Mouse (Mus musculus): ENCODE results near the gene Dus3l. TPM values are rescaled to one million over a fixed set of nuclear protein-coding genes. Genes with fewer than 3 reads are reported as not detected.

The Dus3l gene
- polyA plus RNA-seq, 1 experiment from 2014 or later: 33.3 TPM

DNA sequence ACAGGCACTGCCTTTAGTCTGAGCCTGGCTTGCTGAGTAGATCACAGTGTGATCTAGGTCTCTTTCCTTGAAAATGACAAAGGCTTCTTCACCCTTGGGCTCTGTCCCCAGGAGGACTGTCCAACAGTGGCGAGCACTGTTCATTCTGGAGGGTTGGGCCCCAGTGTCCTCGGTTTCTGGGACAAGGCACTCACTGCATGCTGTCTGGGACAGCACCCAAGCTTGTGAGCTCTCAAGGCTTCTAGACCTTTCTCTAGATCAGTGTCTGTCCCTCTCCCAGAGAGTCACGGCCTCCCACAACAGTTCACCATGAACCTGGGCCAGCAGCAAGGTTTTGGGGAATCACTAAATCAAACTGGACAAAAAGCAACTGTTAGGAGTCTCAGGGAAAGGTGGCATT, 28.0 kb downstream of the Dus3l start:
- Histone ChIP-seq H3K27me3 (replicated peaks) (no peaks in the 10 kb centered on the region), H3K36me3 (no peaks in the 10 kb centered on the region), H3K27ac (ENCODE audit: poor library complexity, severe bottlenecking) (no peak overlapping the region), H3K9ac (no peak overlapping the region), H3K4me3 (no peak overlapping the region), H3K9me3 (replicated peaks) (no peaks in the 10 kb centered on the region), H3K4me1 (replicated peaks) (peaks cover 16% of the 10 kb centered on the region), H3K4me2 (no peak overlapping the region)
- whole genome bisulfite sequencing: 80% methylated on average over 3 of the region's 3 CpGs
- no peak for ATAC-seq (ENCODE audit: insufficient number of reproducible peaks, low FRiP score)

DNA sequence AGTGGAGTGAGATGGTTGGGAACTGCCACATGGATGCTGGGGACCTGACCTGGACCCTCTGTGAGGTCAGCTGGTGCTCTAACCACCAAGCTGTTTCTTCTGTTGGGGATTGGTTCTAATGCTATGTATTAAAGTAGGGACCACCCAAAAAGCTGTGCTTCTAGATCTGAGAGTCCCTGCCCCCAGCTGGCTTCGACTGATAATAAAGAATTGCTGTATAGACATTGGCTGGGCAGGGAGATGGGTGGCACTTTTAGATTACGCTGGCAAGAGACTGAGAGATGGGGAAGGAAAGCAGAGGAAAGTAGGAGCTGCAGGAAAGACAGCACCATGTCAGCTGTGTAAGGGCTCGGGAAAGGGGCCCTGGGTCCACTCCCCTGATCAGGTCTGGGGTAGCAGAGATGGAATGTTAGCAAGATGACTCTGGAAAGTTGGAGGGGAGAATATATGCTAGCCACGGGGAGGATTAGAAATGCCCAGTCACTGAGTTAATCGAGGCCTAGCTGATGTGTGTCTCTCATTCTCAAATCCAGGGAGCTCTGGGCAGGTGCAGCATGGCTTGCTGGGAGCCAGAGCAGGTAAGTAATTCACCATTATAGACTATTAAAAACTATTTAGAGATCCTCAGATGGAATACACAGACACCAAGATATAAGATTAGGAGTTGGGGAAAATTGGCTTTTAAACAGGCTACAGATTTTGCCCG, 29.2 kb downstream of the Dus3l start:
- no peak overlapping the region for H3K4me3 ChIP-seq
- WGBS: 59% methylated on average over 6 of the region's 6 CpGs
- H3K27ac ChIP-seq (ENCODE audit: poor library complexity, severe bottlenecking): no peak overlapping the region
- H3K9ac ChIP-seq: no peak overlapping the region
- no peak overlapping the region for H3K4me2 ChIP-seq
- H3K27me3 ChIP-seq (replicated peaks): no peaks in the 10 kb centered on the region
- no peak for ATAC-seq (ENCODE audit: insufficient number of reproducible peaks, low FRiP score)
- H3K4me1 ChIP-seq (replicated peaks): peaks cover 9% of the 10 kb centered on the region
- H3K9me3 ChIP-seq (replicated peaks): no peaks in the 10 kb centered on the region
- no peaks in the 10 kb centered on the region for H3K36me3 ChIP-seq

DNA sequence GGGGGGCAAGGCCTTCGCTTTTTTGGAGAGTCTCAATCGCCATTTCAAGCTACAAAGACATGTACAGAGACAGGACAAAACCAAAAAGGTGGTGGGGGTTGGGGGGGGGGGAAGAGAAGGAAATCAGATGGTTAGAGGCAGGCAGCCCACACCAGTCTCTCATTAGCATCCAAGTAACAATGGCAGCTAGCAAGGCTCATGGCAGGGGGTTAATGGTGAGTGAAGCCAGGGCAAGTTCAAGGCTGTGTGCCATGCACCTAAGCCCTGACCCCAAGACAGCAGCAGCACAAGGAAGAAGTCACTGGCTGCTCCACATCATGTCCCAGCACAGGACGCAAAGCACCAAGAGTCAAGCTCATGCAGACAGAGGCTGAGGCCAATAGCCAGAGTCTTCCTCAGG, 34.7 kb downstream of the Dus3l start:
- H3K4me2 ChIP-seq: no peak overlapping the region
- WGBS: 85% methylated on average over 3 of the region's 3 CpGs
- H3K27me3 ChIP-seq (replicated peaks): no peaks in the 10 kb centered on the region
- no peak overlapping the region for H3K27ac ChIP-seq (ENCODE audit: poor library complexity, severe bottlenecking)
- ATAC-seq (ENCODE audit: insufficient number of reproducible peaks, low FRiP score): no peak
- H3K4me1 ChIP-seq (replicated peaks): no peaks in the 10 kb centered on the region
- H3K9me3 ChIP-seq (replicated peaks): no peaks in the 10 kb centered on the region
- no peak overlapping the region for H3K9ac ChIP-seq
- H3K4me3 ChIP-seq: no peak overlapping the region
- peaks cover 6% of the 10 kb centered on the region; the same call in 1 of the 2 replicates for H3K36me3 ChIP-seq

DNA sequence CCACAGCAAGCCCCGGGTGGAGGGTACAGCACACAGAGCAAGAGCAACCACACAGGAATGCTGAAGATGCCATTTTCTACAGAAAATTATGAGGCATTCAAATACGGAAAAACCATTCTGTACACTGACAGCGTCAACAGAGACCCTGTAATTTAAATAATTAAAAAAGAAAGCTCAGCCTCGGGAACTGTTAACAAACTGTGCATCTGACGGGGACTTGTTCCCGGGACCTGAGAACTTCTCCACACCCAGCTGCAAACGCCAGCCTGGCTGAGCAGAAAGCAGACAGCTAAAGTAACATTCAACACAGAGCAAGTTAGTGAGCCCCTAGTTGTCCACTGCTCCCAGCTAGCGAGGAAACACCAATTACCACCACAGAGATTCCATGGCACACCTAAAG, 37.5 kb downstream of the Dus3l start:
- 66% methylated on average over 8 of the region's 8 CpGs for WGBS
- Histone ChIP-seq H3K27ac (ENCODE audit: poor library complexity, severe bottlenecking) (no peak overlapping the region), H3K4me1 (replicated peaks) (no peaks in the 10 kb centered on the region), H3K4me3 (no peak overlapping the region), H3K36me3 (peaks cover 6% of the 10 kb centered on the region; the same call in 1 of the 2 replicates), H3K4me2 (no peak overlapping the region), H3K27me3 (replicated peaks) (peaks cover 2% of the 10 kb centered on the region; the same call in 1 of the 2 replicates), H3K9ac (no peak overlapping the region), H3K9me3 (replicated peaks) (no peaks in the 10 kb centered on the region)
- ATAC-seq (ENCODE audit: insufficient number of reproducible peaks, low FRiP score): no peak

DNA sequence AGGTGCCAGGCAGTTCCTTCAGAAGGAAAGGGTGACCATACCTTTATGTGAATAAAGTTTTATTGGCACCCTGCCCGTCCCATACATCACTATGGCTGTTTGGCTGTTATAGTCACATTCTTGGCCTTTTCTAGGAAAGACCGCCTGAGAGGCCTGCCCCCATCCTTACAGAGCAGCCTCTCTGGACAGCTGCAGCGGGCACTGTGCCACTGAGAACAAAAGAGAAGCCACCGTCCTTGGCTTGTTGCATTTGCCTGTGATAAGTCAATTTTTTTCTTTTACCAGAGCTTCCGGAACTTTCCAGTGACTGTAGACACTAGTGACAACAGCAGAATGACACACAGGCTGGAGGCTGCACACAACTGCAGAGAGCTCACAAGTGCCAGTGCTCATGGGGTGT, 40.4 kb downstream of the Dus3l start:
- 77% methylated on average over 5 of the region's 5 CpGs for WGBS
- no peak overlapping the region for H3K4me2 ChIP-seq
- H3K9me3 ChIP-seq (replicated peaks): no peaks in the 10 kb centered on the region
- H3K9ac ChIP-seq: 0 out of 2 replicates have a peak overlapping the region, but pooled peaks have one; percentile 10
- no peak overlapping the region for H3K27ac ChIP-seq (ENCODE audit: poor library complexity, severe bottlenecking)
- peaks cover 8% of the 10 kb centered on the region for H3K4me1 ChIP-seq (replicated peaks)
- peaks cover 13% of the 10 kb centered on the region; the same call in 1 of the 2 replicates for H3K27me3 ChIP-seq (replicated peaks)
- no peak overlapping the region for H3K4me3 ChIP-seq
- ATAC-seq (ENCODE audit: insufficient number of reproducible peaks, low FRiP score): no peak
- peaks cover 6% of the 10 kb centered on the region; the same call in 1 of the 2 replicates for H3K36me3 ChIP-seq

DNA sequence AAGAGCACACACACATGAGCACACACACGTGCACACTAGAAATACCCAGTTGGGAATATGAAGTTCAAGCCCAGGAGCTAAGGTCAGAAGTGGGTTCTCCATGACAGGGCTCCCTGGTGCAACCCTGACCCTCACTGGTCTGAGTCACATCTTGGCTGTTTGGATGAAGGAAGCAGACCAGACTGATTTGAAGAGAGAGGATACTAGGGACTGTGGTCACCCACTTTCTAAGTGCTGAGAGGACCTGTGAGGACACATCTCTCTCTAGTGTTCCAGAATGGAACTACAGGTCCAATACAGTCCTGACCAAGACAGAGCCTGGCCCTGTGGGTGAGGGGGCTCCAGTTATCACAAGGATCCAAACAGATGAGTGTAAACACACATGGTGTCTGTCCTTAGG, 41.2 kb downstream of the Dus3l start:
- Histone ChIP-seq H3K27me3 (replicated peaks) (peaks cover 13% of the 10 kb centered on the region; the same call in 1 of the 2 replicates), H3K4me3 (no peak overlapping the region), H3K4me1 (replicated peaks) (peaks cover 17% of the 10 kb centered on the region), H3K27ac (ENCODE audit: poor library complexity, severe bottlenecking) (no peak overlapping the region), H3K9me3 (replicated peaks) (no peaks in the 10 kb centered on the region), H3K36me3 (peaks cover 6% of the 10 kb centered on the region; the same call in 1 of the 2 replicates), H3K9ac (no peak overlapping the region), H3K4me2 (no peak overlapping the region)
- WGBS: 78% methylated on average over 1 of the region's 1 CpGs
- ATAC-seq (ENCODE audit: insufficient number of reproducible peaks, low FRiP score): no peak

DNA sequence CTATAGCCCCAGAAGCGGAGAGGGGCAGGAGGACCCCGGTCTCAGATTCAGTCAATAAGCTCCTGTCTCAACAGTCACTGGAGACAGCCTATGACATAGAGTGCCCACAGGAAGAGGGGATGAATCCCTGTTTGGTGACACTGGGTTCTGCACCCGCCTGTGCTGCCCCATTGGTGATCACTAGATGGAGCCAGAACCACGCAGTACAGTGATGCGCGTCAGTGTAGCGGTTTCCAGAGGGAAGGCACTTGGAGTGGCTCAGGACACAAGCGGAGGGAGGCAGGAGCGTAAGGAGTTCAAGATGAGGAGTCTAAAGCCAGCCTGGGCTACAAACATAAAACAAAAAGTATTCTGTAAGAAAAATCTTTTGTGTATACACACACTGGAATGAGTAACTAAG, 44.0 kb downstream of the Dus3l start:
- WGBS: 9% methylated on average over 9 of the region's 9 CpGs
- H3K4me2 ChIP-seq: no peak overlapping the region
- H3K9ac ChIP-seq: no peak overlapping the region
- H3K9me3 ChIP-seq (replicated peaks): no peaks in the 10 kb centered on the region
- H3K4me3 ChIP-seq: no peak overlapping the region
- no peaks in the 10 kb centered on the region for H3K36me3 ChIP-seq
- H3K27me3 ChIP-seq (replicated peaks): peaks cover 13% of the 10 kb centered on the region; the same call in 1 of the 2 replicates
- ATAC-seq (ENCODE audit: insufficient number of reproducible peaks, low FRiP score): peak; percentile 64; the same call in 1 of the 2 replicates
- peaks cover 24% of the 10 kb centered on the region for H3K4me1 ChIP-seq (replicated peaks)
- H3K27ac ChIP-seq (ENCODE audit: poor library complexity, severe bottlenecking): no peak overlapping the region

DNA sequence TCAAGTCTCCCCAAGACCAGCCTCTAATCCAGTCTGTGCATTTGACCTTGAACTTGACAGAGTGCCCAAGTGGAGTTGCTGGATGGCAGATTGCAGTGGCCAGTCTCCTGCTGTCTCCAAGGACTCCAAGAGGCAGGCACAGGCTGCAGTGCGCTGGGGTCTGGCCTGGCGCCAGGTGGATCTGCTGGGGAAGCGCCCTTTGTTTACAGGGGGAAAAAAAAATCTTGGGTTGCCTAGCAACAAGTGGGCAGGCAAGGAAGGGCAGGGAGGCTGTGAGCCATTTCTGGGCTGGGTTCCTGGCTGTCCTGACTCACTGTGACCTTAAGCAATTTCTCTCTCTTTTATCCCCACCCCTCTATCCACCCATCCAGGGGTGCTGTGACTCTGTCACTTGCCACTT, 45.7 kb downstream of the Dus3l start:
- ATAC-seq (ENCODE audit: insufficient number of reproducible peaks, low FRiP score): peak; percentile 82
- Histone ChIP-seq H3K4me2 (no peak overlapping the region), H3K4me3 (no peak overlapping the region), H3K9ac (no peak overlapping the region; the same call in 1 of the 2 replicates), H3K27ac (ENCODE audit: poor library complexity, severe bottlenecking) (peak overlapping the region; percentile 92), H3K9me3 (replicated peaks) (no peaks in the 10 kb centered on the region), H3K4me1 (replicated peaks) (peaks cover 40% of the 10 kb centered on the region), H3K36me3 (no peaks in the 10 kb centered on the region), H3K27me3 (replicated peaks) (peaks cover 13% of the 10 kb centered on the region; the same call in 1 of the 2 replicates)
- WGBS: 0% methylated on average over 3 of the region's 3 CpGs

DNA sequence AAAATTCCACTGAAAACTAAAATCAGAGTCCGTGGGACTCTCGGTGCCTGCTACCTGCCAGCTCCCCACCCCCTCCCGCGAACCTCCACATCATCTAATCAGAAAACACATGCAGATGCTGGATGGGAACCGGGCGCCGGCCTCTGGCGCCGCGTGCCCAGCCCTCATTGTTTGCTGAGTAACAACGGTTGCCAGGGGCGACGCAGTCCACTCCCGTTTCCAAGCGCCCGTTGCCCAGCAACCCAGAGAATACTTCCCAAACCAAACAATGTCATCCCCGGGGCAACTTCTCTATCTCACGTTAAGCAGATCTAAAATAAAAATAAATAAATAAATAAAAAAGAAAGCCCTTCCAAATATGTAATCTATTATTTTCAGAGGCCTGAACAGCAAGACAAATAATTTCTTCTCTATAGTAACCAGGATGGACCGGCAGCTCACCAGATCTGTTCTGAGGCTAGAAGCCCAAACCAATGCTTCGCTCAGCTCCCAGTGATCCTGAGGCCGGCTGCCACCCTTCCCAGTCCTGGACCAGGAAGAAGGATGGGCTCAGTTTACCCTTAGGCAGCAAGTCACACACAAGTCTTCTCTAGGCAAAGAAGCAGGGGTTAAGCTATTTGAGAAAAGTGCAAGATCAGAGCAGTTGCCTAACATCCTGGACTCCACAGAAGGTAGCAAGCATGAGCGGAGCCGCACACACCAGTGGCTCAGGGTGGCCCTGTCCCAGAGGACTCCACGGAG, 49.9 kb downstream of the Dus3l start:
- peak; percentile 64 for ATAC-seq (ENCODE audit: insufficient number of reproducible peaks, low FRiP score)

DNA sequence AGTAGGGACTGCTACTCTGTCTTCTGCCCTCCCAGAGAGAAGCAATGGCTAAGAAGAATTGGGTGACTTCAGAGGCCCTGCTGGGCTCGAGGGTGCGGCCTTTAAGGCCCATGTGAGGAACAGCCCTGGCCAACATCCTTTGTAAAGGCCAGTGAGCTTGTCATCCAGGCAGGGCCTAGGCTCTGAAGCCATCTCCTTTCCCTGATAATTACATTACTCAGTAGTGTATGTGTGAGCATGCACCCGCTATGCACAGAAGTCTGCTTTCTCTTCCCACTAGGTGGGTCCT, 50.4 kb downstream of the Dus3l start:
- peak overlapping the region; percentile 45; the same call in 1 of the 2 replicates for H3K27ac ChIP-seq (ENCODE audit: poor library complexity, severe bottlenecking)
- H3K27me3 ChIP-seq (replicated peaks): no peaks in the 10 kb centered on the region
- no peak overlapping the region for H3K4me3 ChIP-seq
- H3K4me2 ChIP-seq: no peak overlapping the region
- no peaks in the 10 kb centered on the region for H3K36me3 ChIP-seq
- H3K4me1 ChIP-seq (replicated peaks): peaks cover 41% of the 10 kb centered on the region
- 85% methylated on average over 3 of the region's 3 CpGs for WGBS
- H3K9ac ChIP-seq: 0 out of 2 replicates have a peak overlapping the region, but pooled peaks have one; percentile 31
- H3K9me3 ChIP-seq (replicated peaks): no peaks in the 10 kb centered on the region
- ATAC-seq (ENCODE audit: insufficient number of reproducible peaks, low FRiP score): no peak

More for the DNA sequence above, 49.9 kb downstream of the Dus3l start:
- Histone ChIP-seq H3K4me3 (no peak overlapping the region), H3K9ac (0 out of 2 replicates have a peak overlapping the region, but pooled peaks have one; percentile 31), H3K36me3 (no peaks in the 10 kb centered on the region), H3K27me3 (replicated peaks) (no peaks in the 10 kb centered on the region), H3K4me2 (peak overlapping the region; percentile 26; the same call in 1 of the 2 replicates), H3K4me1 (replicated peaks) (peaks cover 41% of the 10 kb centered on the region), H3K9me3 (replicated peaks) (no peaks in the 10 kb centered on the region), H3K27ac (ENCODE audit: poor library complexity, severe bottlenecking) (peak overlapping the region; percentile 45)
- 17% methylated on average over 24 of the region's 24 CpGs for WGBS

DNA sequence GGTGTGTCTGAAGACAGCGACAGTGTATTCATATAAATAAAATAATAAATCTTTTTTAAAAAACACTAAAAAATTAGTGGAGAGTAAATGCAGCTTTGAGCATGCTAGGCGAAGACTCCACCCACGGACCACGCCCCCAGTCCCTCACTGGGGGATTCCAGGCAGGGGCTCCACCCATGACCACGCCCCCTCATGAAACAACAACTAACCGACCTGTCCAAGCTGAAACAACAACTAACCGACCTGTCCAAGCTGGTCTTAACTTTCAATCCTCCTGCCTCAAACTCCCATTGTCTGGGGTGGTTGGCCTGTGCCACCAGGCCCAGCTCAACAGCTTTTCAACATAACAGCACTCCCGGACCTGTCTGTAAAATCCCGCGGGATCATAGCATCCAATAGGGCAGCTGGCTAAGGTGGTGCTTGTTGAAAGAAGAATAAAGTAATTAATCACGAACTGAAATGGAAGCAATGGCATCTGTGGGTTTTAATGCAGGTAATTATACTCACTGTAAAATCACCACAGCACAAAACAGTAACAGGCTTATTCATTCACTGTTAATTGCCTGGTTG, 53.6 kb downstream of the Dus3l start:
- H3K4me3 ChIP-seq: no peak overlapping the region
- H3K27me3 ChIP-seq (replicated peaks): no peaks in the 10 kb centered on the region
- no peak overlapping the region for H3K9ac ChIP-seq
- H3K4me1 ChIP-seq (replicated peaks): peaks cover 28% of the 10 kb centered on the region
- H3K27ac ChIP-seq (ENCODE audit: poor library complexity, severe bottlenecking): no peak overlapping the region
- no peaks in the 10 kb centered on the region for H3K9me3 ChIP-seq (replicated peaks)
- no peak for ATAC-seq (ENCODE audit: insufficient number of reproducible peaks, low FRiP score)
- 32% methylated on average over 11 of the region's 11 CpGs for WGBS
- no peaks in the 10 kb centered on the region for H3K36me3 ChIP-seq
- no peak overlapping the region for H3K4me2 ChIP-seq
